Mouse (Mus musculus) brain, embryonic 14.5 days (tissue): ENCODE measurements at regions not wholly inside any gene's neighbourhood (a gene's known extent, or its start where the extent isn't known, plus 50 kb on each side); places are given as distances from the start of the nearest gene placed in this dataset.
A peak's percentile ranks its signal among the peaks of the same experiment; 100 is the strongest.

Experiments
- DNase-seq: peaks from one replicate; pipeline ENCODE4 v3.0.0-alpha.2; 2011; ENCODE audit warnings: low read depth
- CTCF ChIP-seq: fragments of 200-500 bp; IDR thresholded peaks from 2 replicates; pipeline ENCODE4 v1.5.1; 2012; ENCODE audit warnings: inconsistent platforms, mild to moderate bottlenecking, moderate library complexity, borderline replicate concordance; ENCODE audit not compliant: insufficient read depth, insufficient read length; ENCODE audit errors: extremely low read depth
- POLR2A ChIP-seq: fragments of 200-500 bp; IDR thresholded peaks from 2 replicates; pipeline ENCODE4 v1.6.1; 2012; ENCODE audit warnings: mild to moderate bottlenecking, inconsistent platforms, borderline replicate concordance; ENCODE audit not compliant: poor library complexity, insufficient read depth, insufficient read length, severe bottlenecking; ENCODE audit errors: extremely low read depth

DNA sequence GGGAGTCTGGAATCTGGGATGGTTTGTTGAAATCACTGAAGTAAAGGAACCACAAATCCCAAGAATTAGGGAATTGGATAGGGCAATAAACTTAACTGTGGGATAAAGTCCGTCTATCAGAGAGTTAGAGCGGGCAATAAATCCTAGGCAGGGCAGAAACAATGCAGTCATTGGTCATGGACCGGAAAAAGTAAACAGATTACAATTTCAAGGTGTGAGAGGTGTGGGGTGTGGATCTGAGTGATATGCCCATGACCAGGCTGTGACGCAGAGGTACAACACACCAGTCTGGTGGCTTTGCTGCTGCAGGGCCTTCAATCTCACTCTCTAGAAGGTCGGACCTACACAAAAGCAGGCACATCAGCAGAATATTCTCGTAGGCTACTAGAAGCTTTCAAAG, 206.1 kb upstream of the Klf14 start:
- TF ChIP-seq POLR2A (no peak), CTCF (no peak)
- DNase-seq, result no peak

DNA sequence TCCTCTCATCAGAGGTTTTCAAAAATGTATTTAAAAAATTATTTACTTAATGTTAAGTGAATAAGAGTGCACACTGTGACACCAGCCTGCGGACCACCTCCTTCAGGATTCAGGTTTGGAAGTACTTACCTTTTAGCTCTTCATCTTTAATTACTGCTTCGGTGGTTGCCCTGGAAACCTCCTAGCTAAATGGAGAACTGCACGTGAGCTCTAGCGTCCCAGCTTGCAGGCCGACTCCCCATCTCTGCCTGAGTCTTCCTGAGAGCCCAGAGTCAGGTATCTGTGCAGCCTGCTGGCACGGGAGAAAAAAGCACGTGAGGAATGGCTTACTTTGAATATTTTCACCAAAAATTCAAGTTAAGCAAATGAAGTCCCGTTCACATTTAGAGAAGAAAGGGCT, 207.5 kb upstream of the Klf14 start:
- TF ChIP-seq CTCF (no peak), POLR2A (no peak)
- DNase-seq, result peak; percentile 64

DNA sequence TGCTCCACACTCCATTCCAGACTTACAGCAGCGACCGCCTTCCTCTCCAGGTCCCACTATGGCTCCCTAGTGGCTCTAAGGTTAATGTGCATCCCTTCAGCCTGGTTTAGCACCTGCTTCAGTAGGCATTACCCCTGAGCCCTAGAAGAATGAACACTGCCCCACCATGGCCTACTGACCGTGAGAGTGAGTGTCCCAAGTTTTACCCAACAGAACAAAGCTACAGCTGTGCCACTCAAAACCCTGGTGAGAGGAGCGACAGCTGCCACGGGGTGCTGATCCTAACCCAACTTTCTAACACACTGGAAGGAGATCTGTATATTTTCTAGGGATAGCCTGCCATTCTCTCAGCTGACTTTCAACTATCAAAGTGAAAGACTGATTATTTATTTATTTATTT, 208.9 kb upstream of the Klf14 start:
- TF ChIP-seq CTCF (no peak), POLR2A (no peak)
- no peak for DNase-seq

DNA sequence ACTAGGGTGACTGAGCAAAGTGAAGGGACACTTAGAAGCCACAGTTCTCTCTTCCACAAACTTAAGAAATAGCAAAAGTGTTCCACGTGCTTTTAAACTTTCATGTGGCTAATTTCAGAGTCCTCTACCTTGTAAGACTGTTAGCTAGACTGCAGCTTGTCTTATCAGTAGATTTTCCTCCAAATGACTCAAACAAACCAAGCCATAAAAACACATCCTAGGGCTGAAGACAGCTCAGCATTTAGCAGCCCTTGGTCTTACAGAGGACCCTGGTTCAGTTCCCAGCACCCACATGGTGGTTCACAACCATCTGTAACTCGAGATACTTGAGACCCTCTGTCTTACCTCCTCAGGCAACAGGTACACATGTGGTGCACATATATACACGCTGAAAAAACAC, 209.9 kb upstream of the Klf14 start:
- no peak for TF ChIP-seq CTCF
- no peak for TF ChIP-seq POLR2A
- DNase-seq, result no peak

DNA sequence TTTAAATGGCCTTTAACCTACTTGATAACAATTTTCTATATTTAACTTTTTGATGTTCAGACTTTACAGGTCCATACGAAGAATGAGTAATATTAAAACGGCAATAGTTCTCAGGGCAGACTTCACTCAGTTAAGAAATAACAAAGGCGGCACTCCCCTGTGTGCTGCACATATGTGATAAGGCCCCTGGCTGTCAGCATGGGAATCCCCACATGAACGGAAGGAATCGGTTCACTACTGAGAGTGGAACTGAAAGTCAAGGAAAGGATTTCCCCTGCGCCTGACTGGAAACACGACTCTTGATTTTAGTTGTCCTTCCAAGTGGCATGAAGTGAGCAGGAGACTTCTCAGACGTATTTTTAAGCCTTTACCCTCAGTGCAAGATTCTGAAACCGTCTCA, 210.5 kb upstream of the Klf14 start:
- no peak for TF ChIP-seq POLR2A
- no peak for TF ChIP-seq CTCF
- DNase-seq, result no peak

DNA sequence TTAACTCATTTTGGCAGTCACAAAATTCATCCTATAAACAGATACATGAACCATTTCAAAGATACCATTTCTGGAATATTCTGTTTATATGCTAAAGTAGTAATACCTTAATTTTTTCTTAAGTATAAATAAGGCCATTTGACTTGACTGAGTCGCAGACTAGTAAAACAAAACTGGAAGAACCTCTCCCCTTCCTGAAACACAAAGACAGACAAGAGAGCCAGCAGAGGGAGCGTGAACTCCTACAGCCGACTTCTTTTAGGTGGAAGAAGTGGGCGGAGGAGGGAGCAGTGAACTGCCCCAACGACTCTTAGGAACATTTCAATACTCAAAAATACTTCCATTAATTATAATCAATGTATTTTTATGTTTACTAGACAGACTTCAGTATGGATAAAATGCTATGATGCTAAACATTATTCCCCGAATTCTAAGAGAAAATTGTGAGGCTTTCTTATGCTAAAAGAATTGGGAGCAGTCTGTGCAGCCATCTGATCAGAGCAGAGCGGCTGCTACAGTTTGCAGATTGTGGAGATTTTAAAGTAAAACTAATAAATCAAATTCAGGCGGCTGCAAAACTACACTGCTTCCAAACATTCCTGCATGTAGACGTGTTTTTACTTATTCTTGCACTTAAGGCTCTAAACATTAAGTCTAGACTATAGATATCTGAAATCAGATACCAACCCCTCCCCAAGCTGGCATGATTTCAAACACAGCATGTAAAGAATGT, 211.2 kb upstream of the Klf14 start:
- DNase-seq, result no peak
- TF ChIP-seq POLR2A (no peak), CTCF (no peak)

DNA sequence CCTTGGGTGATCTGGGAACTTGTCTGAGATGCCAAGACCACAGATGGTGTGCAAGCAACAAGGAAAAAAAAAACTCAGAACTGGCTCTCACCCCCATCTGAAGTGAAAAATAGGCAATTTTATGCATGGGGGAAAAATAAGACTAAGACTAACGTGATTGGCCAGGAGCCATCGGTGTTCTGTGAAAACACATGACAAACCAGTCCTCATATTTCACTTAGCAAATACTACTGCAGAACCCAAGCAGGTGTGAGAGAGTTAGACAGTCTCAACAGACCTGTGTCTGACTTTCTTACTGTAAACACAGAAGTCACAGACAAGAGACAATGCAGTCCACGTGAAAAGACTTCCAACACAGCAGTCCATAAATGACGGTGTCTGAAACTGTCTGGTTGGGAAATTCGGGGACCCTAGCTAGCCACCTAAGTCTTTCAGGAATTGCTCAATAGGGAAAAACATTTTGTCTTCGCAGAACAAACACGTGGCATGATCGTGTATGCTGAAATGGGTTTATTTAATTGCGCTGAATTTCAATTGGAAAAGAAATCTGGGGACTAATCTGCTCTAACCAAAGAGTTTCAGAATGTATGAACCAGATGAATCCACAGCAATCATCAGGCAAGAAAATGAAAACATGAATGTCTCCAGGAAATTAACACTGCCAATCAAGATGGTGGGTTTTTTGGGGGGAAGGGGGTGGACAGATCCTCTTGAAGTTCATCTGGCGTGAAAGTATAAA, 213.1 kb upstream of the Klf14 start:
- DNase-seq, result peak; percentile 90
- TF ChIP-seq CTCF (no peak), POLR2A (no peak)

DNA sequence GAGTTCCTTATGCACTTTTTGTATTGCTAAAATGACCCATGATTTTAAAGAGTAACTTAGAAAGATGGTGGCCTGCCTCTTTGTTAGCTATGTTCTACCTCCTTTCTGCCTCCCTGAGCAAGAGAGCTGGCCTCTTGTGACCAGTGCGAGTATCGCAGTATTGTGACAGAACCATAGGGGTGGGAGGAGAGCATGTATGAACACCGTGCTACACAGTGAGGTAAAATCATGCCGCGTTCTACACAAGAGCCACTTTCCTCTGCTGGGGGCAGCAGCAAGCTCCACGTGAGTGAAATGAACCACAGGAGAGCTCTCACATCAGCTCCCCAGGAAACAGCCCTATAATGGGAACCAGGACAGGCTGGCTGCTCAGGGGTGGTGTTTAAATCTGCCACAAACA, 216.9 kb upstream of the Klf14 start:
- DNase-seq, result no peak
- TF ChIP-seq POLR2A, result no peak
- TF ChIP-seq CTCF, result no peak; the same call in 1 of the 2 replicates

DNA sequence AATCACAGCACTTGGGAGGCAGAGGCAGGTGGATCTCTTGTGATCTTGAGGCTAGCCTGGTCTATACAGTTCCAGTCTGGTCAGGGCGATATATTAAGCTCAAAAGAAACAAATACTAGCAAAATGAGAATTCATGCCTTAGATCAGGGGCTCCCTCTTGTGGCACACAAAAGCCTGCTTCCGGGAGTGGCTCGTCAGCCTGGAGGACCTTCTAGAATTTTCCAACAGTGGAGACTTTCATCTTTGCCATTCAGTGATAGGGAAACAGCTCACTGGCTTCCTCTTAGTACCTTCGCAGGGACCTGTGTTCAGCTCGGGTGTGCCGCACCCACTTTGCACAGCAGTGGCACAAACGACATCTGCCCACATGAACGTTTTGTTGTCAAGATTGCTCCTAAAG, 217.5 kb upstream of the Klf14 start:
- peak; percentile 66 for DNase-seq
- TF ChIP-seq CTCF (peak; percentile 65; the same call in 1 of the 2 replicates), POLR2A (no peak)

DNA sequence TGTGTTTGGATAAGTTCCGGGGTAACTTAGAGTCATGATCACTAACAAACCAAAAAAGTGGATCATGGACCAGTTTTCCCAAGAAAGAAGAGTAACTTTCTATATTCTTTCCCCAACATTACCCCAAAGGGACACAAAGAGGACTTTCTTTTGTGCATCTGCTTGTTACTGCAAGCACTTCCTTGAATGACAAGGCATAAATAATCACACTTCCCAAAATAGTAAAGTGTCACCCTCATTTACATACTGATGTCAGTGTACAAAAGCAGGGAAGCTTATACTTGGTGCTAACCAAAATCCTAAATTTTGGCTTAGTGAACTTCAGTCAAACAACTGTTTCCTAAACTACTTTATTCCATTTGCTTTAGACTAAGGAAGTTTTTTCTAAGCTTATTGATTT, 218.0 kb upstream of the Klf14 start:
- TF ChIP-seq POLR2A (no peak), CTCF (no peak)
- no peak for DNase-seq

DNA sequence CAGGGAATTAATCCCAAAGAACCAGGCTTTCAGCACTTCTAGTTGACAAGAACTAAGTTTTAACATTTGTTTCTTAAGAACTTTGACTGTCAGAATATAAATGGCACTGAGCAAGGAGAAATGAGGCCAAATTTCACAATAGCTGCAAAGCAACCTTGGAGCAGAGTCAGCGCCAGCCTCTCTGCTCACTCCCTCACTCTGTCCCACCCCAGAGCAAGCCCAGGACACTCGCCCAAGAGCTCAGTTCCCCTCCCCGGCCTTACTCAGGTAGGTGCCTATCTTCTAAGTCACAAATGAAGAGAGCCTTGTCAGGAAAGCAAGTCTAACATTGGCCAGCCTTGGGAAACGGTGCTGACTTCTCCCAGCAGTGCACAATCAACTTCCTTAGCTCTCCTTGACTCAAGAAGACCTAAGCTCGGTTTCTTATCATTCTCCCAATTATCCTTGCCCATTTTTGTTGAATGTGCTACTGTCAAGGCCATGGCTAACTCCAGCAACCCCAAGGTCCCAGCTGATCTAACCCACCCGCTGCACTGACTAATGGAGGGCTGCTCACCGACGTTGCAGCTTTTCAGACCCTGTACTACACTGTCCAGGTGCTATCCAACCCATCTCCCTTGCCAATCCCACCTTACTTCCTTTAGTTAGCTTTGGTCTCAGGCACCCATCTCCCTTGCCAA, 219.5 kb upstream of the Klf14 start:
- TF ChIP-seq CTCF, result no peak
- no peak for TF ChIP-seq POLR2A
- DNase-seq, result no peak

DNA sequence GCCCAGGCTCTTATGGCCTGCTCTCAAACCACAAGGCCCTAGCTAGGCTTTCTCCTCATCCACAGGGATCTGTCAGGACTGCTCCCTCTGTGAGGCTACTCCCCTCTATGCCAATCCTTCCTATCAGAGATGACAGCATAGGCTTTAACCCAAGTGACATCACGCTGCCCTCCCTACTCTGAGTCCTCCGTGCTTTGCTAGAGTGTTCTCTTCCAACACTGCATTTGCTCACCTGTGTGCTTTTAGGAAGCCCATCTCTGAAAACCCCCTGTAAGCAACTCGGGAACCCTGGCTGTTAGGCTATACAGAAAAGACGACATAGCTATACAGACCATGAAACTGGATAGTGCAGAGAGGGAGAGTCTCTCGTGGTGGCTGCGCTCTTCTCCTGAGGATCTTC, 216.3 kb upstream of the Mkln1 start:
- no peak for DNase-seq
- TF ChIP-seq POLR2A (no peak), CTCF (no peak)

DNA sequence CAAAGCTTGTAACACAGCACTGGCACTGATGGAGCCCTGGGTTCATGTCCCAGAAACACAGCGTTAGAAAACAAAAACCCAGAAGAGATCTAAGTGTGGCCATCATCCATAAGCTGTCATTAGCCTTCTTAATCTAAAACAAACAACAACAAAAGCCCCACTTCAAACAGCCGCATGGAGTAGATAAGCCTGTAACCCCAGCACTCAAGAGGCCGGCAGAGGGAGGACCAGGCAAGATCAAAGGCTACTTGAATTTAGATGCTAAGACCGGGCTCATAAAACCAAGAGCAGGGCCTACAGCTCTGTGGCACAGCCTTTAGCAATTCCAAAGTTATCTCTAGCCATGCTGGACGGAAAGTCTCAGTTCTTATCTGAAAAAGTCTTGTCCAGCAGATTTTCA, 215.4 kb upstream of the Mkln1 start:
- TF ChIP-seq CTCF (no peak), POLR2A (no peak)
- DNase-seq, result no peak
